Mouse (Mus musculus): Measurements from ENCODE around the gene Tex10. TPM values are rescaled to one million over a fixed set of nuclear protein-coding genes. Genes with fewer than 3 reads are reported as not detected.

Tex10 gene
- polyA plus RNA-seq (2012; rRNA removed): 10.0 and 12.5 TPM in 2 replicates

DNA sequence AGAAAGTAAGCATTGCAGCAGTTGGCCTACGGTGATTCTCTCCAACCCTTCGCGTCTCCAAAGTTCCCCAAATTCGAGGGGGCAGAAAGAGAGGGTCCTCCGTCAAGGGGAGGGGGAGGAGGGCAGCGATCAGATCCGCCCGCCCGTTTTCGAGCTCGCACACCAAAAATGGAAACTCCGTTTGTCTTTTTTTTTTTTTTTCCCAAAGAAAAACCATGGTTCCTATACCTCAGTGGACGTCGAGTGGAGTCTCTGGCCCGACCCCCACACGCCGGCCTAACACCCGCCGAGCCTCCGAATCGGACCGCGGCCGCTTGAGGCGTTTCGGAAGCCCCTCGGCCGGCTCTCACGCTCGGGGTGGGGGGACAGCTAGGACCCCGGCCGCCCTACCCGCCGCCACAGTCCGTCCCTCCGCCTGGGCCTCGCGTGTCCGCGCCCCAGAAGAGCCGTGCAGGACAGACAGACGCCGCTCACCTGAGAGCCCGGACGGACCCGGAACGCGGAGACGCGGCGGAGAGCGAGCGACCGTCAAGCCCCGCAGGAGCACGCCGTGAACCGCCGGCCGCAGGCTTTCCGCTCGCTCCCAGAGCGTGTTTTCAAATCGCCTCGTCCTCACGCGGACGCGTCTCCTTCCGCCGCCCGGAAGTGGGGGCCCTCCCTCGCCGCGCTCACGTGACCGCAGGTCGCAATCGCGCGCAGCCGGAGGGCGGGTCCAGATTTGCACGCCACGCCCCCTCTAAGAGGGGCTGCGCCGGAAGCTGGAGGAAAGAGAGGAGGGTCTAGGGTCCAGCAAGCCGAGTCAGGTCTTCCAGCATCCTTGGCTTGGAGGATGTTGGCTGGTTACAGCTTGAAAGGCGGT is at the start of gene Tex10:
Gene Tex10, minus strand, starts transcription at position 668 of the 859 bp plus-strand sequence.

Other genes starting within 250 kb of the Tex10 start
- 15.2 and 17.7 TPM in 2 replicates for gene Erp44, start 193.9 kb downstream of the Tex10 start, polyA plus RNA-seq (2012; rRNA removed)
- gene Invs, start 193.7 kb downstream of the Tex10 start, polyA plus RNA-seq (2012; rRNA removed): 0.95 and 1.0 TPM in 2 replicates
- 1.8 and 2.1 TPM in 2 replicates for gene Msantd3, start 66.5 kb upstream of the Tex10 start, polyA plus RNA-seq (2012; rRNA removed)
- gene Tmeff1, start 111.7 kb upstream of the Tex10 start, polyA plus RNA-seq (2012; rRNA removed): 1.5 and 1.8 TPM in 2 replicates
- gene Cavin4, start 190.1 kb upstream of the Tex10 start, polyA plus RNA-seq (2012; rRNA removed): 0.03 and 0.23 TPM in 2 replicates